Mouse (Mus musculus): ENCODE results near the gene Slc37a1.
A peak's percentile ranks its signal among the peaks of the same experiment; 100 is the strongest.

Slc37a1 gene

DNA sequence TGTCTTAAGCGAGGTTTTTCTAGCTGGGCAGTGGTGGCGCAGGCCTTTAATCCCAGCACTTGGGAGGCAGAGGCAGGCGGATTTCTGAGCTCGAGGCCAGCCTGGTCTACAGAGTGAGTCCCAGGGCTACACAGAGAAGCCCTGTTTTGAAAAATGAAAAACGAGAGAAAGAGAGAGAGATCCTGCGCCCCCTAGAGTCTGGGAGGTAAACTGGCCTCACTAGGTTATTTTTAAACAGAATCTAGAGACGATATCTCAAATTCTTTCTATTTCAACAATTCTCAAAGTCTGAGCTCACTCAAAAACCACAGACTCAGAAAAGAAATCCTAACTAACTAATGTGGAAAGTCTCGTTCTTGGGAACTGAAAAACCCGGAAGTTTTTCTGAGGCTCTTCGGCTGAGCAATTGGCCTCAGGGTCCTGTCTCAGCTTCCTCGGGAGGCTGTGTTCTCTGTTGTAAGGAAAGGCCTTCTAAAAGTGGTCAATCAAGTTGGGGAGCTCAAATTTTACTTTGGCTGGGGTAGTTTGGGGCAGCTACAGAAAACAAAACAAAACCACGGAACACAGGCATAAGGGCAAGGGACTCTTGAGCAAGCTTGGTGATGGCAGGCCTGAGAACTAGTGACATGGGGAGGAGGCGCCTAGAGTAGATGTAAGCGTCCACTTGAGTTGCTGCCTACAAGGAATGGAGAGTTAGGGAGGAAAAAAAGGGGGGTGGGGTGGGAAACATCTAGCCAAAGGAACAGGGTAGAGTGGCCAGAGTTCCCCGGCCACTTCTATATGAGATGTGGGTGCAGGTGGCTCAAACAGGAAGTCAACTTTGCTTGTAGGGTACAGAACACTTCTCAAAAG lies 8.0 kb downstream of the Slc37a1 start:
- no peak for DNase-seq

GRCm38 (mm10) chr17:31295215-31295891 lies 8.8 kb downstream of the Slc37a1 start:
- peak; percentile 55 to 68 for DNase-seq

DNA sequence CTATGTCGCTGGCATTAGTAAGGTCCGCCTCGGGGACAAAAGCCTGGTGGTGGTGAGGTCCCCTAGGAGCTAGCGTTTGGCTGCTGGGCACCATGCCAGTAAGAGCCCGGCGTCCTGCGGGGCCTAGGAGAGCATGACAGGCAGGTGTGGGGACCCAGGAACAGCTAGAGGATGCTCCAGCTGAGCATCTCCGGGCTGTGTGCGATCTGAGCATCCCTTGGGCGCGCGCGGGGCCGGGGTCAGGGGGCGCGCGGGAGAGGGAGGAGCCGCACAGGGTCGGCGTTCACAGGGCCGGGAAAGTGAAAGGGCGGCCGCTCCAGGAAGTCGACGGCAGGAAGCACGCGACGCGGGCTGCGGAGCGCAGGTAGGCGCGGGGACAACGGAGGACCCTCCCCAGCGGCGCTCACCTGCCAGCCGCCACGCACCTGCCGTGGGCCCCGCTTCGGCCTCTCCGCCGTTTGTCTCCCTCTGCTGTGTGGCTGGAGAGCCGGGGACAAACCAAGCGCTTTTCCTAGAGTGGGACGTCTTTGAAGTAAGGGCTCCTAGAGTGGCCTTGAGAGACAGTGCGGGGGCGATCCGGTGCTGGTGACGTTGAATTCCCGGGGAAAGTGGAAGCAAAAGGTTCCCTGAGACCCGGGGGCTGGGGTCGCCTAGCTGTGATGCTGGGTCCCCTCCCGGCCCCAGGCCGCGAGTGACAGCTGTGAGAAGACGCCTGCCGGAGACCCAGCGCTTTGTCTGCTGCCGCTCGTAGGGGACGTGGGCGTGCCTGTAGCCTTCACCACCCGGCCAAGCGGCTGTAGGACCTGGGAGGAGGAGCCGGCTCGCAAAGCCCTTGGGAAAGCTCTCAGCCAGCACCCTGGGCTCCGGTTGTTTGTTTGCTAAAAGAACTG lies 9.5 kb downstream of the Slc37a1 start:
- DNase-seq: peak; percentile 77 to 80

DNA sequence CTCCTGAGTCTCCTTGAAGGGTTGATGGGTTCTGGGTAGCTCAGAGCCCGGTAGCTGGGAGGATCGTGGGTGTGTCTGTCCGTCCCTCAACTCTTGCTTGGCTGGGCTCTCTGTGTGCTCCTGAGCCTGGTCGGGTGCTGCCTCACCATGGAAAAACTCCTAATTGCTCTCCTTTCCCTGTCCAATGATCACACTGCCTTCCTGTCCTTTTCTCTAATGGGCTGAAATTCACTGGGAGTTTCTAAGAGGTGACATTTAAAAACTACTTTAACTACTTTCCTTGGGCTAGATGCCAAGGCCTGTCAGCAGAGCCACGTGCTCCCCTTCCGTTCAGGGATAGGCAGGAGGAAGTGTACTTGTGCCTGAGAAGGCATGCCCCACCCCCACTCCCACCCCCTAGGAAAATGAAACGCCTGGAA lies 10.9 kb downstream of the Slc37a1 start:
- no peak for DNase-seq

DNA sequence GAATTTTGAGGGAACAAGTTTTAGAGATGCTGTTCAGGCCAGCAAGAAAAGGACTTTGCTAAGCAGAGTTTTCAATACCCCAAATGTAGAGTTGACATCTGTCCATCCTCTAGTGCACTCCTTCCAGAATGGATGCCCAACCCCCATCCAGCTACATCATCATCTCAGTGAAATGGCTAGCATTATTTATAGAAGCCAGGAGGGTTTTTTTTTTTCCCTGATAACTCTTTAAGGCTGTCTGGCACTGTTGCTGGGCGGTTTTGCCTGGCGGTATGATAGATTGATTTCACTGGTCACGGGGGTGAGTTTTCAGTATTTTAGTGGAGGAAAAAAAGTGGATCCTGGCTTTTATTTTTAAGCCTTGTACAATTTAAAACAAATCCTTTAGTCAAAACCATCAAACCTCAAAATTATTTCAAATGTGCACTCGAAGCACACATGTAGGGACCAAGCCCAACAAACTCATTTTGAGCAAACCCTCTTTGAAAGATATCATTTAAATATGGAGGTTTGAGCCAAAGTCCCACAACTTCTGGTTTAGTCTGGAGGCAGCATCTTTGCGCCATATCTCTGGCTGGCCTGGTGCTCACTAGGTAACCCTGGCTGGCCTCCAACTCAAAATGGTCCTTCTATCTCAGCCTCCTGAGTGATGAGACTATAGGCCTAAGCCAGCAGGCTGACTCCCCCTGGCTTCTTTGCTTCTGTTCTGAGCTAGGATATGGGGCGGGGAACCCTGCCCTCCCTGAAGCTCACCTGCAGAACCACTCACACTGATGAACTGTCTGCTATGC lies 12.0 kb downstream of the Slc37a1 start:
- DNase-seq: no peak

DNA sequence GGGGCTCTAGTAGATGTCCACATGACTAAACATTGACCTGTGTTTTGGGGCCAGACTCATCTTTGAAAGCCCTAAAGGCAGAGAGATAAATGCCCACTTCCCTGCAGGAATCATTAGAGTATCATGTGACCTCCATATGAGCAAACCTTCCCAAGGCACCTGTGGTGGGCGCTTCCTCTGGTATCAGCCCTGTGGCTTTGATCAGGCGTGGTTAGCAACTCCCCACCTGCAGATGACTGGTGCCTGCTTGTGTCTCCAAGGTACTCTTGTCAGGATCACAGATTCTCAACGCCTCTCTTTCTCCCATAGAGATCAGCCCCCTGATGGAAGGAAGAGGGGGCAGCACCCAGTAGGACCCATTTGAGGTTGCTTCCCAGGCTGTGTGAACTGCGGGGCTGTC lies 13.4 kb downstream of the Slc37a1 start:
- peak; percentile 46 to 66 for DNase-seq

DNA sequence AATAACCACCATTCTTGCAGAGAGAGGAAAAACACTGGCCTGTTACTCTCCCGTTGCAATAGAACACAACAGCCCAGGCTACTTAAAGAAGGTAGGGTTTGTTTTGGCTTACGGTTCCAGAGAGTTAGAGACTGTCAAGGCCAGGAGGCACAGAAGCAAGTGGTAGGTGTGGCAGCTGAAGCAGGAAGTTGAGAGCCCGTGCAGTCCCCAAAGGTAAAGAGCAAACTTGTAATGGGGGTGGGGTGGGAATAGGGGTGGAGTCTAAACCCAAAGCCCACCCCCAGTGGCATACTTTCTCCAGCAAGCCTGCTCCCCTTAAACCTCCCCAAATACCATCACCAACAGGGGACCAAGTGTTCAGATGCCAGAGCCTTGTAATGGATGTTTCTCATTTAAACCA lies 14.1 kb downstream of the Slc37a1 start:
- DNase-seq: no peak

DNA sequence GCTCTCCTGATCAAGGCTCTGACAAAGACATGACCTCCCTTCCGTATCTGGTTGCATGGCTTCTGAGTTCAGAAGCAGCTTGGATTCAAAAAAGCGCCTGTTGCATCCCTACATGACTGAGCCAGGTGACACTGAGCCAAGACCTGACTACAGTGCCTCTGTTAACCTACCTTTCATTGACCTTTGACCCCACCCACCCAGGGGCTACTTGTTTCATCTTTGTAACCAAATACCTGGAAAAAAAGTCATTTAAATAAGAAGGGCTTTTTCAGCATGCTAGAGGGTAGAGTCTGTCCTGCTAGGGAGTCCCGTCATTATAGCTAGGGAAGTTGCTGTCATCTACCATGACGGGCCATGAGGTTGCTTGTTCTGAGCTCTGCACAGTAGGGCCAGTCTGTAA lies 16.8 kb downstream of the Slc37a1 start:
- DNase-seq: no peak

DNA sequence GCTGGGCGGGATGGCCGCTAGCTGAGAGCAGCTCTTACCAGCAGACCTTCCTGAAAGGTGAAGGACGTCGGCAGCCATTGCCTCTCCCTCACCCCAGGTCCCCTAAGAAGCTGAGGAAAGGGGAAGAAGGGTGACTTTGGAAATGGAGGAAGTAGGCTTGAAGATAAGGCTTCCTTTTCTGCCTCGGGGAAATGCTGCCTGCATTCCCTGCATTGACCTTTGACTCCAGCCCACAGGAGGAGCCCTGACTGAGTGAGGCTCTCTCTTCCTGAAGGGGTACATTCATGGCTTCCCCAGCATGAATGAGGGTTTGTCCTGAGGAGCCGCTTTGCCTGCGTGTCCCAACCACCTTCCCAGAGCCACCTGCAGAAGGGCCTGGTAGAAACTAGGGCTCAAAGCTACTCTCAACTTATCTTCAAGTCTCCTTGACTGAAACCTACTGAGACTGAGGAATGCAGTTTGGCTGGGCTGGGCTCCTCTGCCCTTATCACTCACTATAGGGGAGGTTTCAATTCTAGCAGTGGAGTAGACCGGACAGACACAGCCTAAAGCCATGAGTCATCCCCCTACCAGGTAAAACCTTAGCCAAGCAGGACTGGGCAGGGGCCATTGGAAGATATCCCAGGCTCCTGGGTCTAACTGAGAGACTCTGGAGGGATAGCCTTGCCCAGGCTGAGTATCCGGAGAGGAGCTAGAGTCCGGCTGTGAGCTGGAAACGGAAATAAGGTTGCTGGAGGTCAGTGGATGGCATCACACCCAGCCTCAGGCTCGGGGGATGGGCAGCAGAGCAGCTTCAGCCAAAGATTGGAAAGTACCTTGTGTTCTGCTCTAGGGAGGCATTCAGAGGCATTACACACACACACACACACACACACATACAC lies 18.5 kb downstream of the Slc37a1 start:
- DNase-seq: no peak

- DNase-seq: no peak
Measured at GRCm38 (mm10) chr17:31305776-31306120, 19.2 kb downstream of the Slc37a1 start.

GRCm38 (mm10) chr17:31307756-31308155 lies 21.2 kb downstream of the Slc37a1 start:
- DNase-seq: no peak

DNA sequence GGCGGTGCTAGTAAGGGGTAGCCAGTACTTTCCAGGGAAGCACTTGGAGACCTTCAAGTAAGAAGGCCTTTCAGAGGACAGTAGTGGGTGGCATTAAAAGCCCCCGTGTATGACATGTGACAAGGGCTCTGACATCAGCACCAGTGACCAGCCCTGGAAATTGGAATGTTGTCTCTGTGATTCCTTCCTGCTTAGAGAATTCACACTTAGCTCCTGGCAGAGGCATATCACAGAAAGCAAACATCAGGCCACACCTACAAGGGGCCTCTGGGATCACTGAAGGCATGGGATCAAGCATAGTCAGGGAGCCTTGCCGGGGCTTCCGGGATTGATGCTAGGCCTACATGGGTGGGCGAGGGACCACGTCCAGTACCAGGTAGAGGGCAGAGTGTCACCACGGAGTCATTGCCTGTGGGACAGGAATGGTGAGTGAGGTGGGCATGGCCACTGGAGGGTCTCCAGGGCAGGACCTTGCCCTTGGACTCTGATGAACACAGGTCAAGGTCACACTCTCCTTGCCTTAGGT lies 21.8 kb downstream of the Slc37a1 start:
- no peak for DNase-seq

- no peak for DNase-seq
Measured at GRCm38 (mm10) chr17:31309281-31309793, 22.7 kb downstream of the Slc37a1 start.

GRCm38 (mm10) chr17:31311047-31311446 lies 24.5 kb downstream of the Slc37a1 start:
- DNase-seq: no peak

DNA sequence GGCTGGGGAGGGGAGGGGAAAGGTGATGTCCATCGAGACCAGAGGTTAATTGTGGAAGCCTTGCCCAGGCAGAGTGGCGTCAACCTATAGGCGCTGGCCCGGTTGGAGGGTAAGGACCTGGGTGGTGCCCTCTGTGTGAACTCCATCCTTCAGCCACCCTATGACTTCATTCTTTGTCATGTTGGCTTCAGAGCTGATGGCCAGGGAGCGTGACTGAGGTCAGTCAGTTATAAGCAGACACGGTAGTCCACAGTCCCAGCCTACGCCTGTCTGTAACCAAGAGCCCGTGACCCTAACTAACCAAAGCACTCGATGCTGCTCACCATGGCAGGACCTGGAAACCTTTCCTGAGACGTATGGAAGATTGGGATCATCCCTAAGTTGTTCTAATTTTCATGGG lies 26.1 kb downstream of the Slc37a1 start:
- DNase-seq: no peak

GRCm38 (mm10) chr17:31315046-31315792 lies 28.6 kb downstream of the Slc37a1 start:
- DNase-seq: no peak

DNA sequence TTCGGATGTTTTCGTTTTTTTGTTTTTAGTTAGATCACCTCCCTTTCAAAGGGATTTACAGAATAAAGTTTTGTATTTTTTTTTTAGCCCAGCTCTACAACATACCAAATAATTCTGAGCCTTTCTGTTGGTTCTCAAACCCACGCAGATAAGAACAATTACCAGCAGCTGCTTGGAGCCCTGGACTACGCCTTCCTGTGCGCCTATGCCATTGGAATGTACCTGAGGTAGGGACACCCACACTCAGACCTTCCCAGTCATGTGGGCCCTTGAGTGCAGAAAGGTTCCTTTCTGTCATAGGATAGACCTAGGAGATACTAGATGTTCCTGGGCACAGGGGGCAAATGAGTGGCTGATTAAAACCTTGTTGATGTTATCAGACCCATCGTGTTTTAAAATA lies 29.4 kb downstream of the Slc37a1 start:
- no peak for DNase-seq

DNA sequence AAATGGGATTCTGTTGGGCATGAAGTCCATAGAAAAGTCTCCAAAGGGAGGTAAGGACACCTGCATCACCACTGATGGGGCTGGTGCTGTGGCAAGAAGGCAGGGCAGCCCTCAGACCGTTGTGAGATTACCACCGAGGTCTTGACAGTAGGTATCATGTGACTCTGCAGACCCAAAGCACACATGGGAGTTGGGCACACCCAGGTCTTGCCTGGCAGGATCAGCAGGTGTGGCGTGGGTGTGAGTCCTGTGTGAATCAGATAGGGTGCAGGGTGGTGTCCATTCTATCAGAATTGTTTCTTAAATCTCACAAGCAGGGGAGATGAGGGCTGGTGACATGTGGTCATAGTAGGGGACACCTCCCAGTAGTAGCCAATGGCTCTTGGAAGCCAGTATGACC lies 30.4 kb downstream of the Slc37a1 start:
- no peak for DNase-seq

GRCm38 (mm10) chr17:31317521-31318272 lies 31.1 kb downstream of the Slc37a1 start:
- DNase-seq: no peak

Measured in thymus, adult 18-20 months (tissue).